Mouse (Mus musculus): ENCODE results near the gene P2rx4. TPM values are rescaled to one million over a fixed set of nuclear protein-coding genes. Genes with fewer than 3 reads are reported as not detected.
A peak's percentile ranks its signal among the peaks of the same experiment; 100 is the strongest.
"Not testable (repeated sequence)": the region's sequence is repeated elsewhere in the genome, so short reads cannot be mapped to it uniquely, and the experiment has no call there.

Gene P2rx4
- 16.0 and 19.2 TPM in 2 replicates for polyA plus RNA-seq (2015; fragmentation: Nextera tagmentation; extraction: Ambion mirVana)

- WGBS: 2% methylated on average over 64 of the region's 66 CpGs
- peak; percentile 90 for ATAC-seq (ENCODE audit: low read depth)
- Histone ChIP-seq H3K27ac (replicated peaks) (peak within 1 kb of the TSS; percentile 91), H3K9ac (peak within 1 kb of the TSS; percentile 87), H3K27me3 (no peaks in the 10 kb centered on the region), H3K9me3 (no peaks in the 10 kb centered on the region), H3K4me2 (peak within 1 kb of the TSS; percentile 83), H3K36me3 (no peaks in the 10 kb centered on the region), H3K4me3 (peak within 1 kb of the TSS; percentile 70), H3K4me1 (replicated peaks) (peaks cover 20% of the 10 kb centered on the region)
These were observed at the start of gene P2rx4 for GRCm38 (mm10) chr5:122707276-122708181. P2rx4 (plus strand) TSS chr5:122707544.

GRCm38 (mm10) chr5:122662501-122662900 lies 44.8 kb upstream of the P2rx4 start:
- Histone ChIP-seq H3K9me3 (no peaks in the 10 kb centered on the region), H3K9ac (no peak overlapping the region), H3K4me2 (no peak overlapping the region), H3K4me3 (no peak overlapping the region), H3K27ac (replicated peaks) (no peak overlapping the region), H3K27me3 (no peaks in the 10 kb centered on the region), H3K36me3 (no peaks in the 10 kb centered on the region), H3K4me1 (replicated peaks) (no peaks in the 10 kb centered on the region)
- 95% methylated on average over 6 of the region's 6 CpGs for WGBS
- ATAC-seq (ENCODE audit: low read depth): no peak

- no peaks in the 10 kb centered on the region for H3K27me3 ChIP-seq
- H3K4me2 ChIP-seq: no peak overlapping the region
- WGBS: 63% methylated on average over 5 of the region's 5 CpGs
- peaks cover 5% of the 10 kb centered on the region for H3K4me1 ChIP-seq (replicated peaks)
- no peaks in the 10 kb centered on the region for H3K36me3 ChIP-seq
- no peaks in the 10 kb centered on the region for H3K9me3 ChIP-seq
- H3K27ac ChIP-seq (replicated peaks): no peak overlapping the region
- H3K9ac ChIP-seq: no peak overlapping the region
- ATAC-seq (ENCODE audit: low read depth): no peak
- H3K4me3 ChIP-seq: no peak overlapping the region
These were observed 42.3 kb upstream of the P2rx4 start for GRCm38 (mm10) chr5:122665036-122665435.

- Histone ChIP-seq H3K27me3 (no peaks in the 10 kb centered on the region), H3K27ac (replicated peaks) (no peak overlapping the region), H3K4me3 (no peak overlapping the region), H3K4me2 (no peak overlapping the region), H3K36me3 (no peaks in the 10 kb centered on the region), H3K4me1 (replicated peaks) (peaks cover 11% of the 10 kb centered on the region), H3K9me3 (no peaks in the 10 kb centered on the region), H3K9ac (no peak overlapping the region)
- no peak for ATAC-seq (ENCODE audit: low read depth)
- WGBS: 78% methylated on average over 15 of the region's 15 CpGs
These were observed 38.1 kb upstream of the P2rx4 start for GRCm38 (mm10) chr5:122668981-122669897.

- not testable (repeated sequence) for H3K9me3 ChIP-seq; H3K4me2 ChIP-seq; H3K9ac ChIP-seq; ATAC-seq (ENCODE audit: low read depth); H3K36me3 ChIP-seq; H3K27me3 ChIP-seq; H3K4me3 ChIP-seq; H3K27ac ChIP-seq (replicated peaks)
- WGBS: 82% methylated on average over 7 of the region's 7 CpGs
- H3K4me1 ChIP-seq (replicated peaks): peaks cover 11% of the 10 kb centered on the region
These were observed 35.7 kb upstream of the P2rx4 start for GRCm38 (mm10) chr5:122671641-122672040.

- WGBS: 92% methylated on average over 5 of the region's 5 CpGs
- Histone ChIP-seq H3K27me3 (no peaks in the 10 kb centered on the region), H3K36me3 (no peaks in the 10 kb centered on the region), H3K4me2 (no peak overlapping the region), H3K4me3 (no peak overlapping the region), H3K9ac (no peak overlapping the region), H3K9me3 (no peaks in the 10 kb centered on the region), H3K4me1 (replicated peaks) (peaks cover 11% of the 10 kb centered on the region), H3K27ac (replicated peaks) (no peak overlapping the region)
- ATAC-seq (ENCODE audit: low read depth): no peak
These were observed 35.0 kb upstream of the P2rx4 start for GRCm38 (mm10) chr5:122672298-122672697.

- no peak overlapping the region for H3K27ac ChIP-seq (replicated peaks)
- no peak overlapping the region for H3K9ac ChIP-seq
- H3K36me3 ChIP-seq: no peaks in the 10 kb centered on the region
- no peak for ATAC-seq (ENCODE audit: low read depth)
- H3K27me3 ChIP-seq: no peaks in the 10 kb centered on the region
- no peak overlapping the region for H3K4me2 ChIP-seq
- 56% methylated on average over 8 of the region's 8 CpGs for WGBS
- H3K4me1 ChIP-seq (replicated peaks): peaks cover 6% of the 10 kb centered on the region
- H3K9me3 ChIP-seq: no peaks in the 10 kb centered on the region
- no peak overlapping the region for H3K4me3 ChIP-seq
These were observed 31.3 kb upstream of the P2rx4 start for GRCm38 (mm10) chr5:122676002-122676401.

- Histone ChIP-seq H3K36me3 (no peaks in the 10 kb centered on the region), H3K27ac (replicated peaks) (no peak overlapping the region)
- 94% methylated on average over 9 of the region's 9 CpGs for WGBS
These were observed 29.4 kb upstream of the P2rx4 start for GRCm38 (mm10) chr5:122677983-122678382.

GRCm38 (mm10) chr5:122679881-122680280 lies 27.5 kb upstream of the P2rx4 start:
- no peak overlapping the region for H3K27ac ChIP-seq (replicated peaks)
- no peak for ATAC-seq (ENCODE audit: low read depth)
- WGBS: 88% methylated on average over 8 of the region's 8 CpGs
- H3K36me3 ChIP-seq: no peaks in the 10 kb centered on the region
- no peak overlapping the region for H3K4me2 ChIP-seq
- no peaks in the 10 kb centered on the region for H3K9me3 ChIP-seq
- H3K4me1 ChIP-seq (replicated peaks): no peaks in the 10 kb centered on the region
- no peak overlapping the region for H3K9ac ChIP-seq
- no peaks in the 10 kb centered on the region for H3K27me3 ChIP-seq
- no peak overlapping the region for H3K4me3 ChIP-seq

More at GRCm38 (mm10) chr5:122677983-122678382, 29.4 kb upstream of the P2rx4 start:
- Histone ChIP-seq H3K4me1 (replicated peaks) (peaks cover 6% of the 10 kb centered on the region), H3K9ac (no peak overlapping the region), H3K4me2 (no peak overlapping the region), H3K9me3 (no peaks in the 10 kb centered on the region), H3K27me3 (no peaks in the 10 kb centered on the region), H3K4me3 (no peak overlapping the region)
- no peak for ATAC-seq (ENCODE audit: low read depth)

- no peak overlapping the region for H3K9ac ChIP-seq
- no peaks in the 10 kb centered on the region for H3K36me3 ChIP-seq
- 86% methylated on average over 12 of the region's 12 CpGs for WGBS
- H3K4me1 ChIP-seq (replicated peaks): no peaks in the 10 kb centered on the region
- no peak for ATAC-seq (ENCODE audit: low read depth)
- H3K27ac ChIP-seq (replicated peaks): no peak overlapping the region
- no peaks in the 10 kb centered on the region for H3K9me3 ChIP-seq
- H3K27me3 ChIP-seq: no peaks in the 10 kb centered on the region
- H3K4me3 ChIP-seq: no peak overlapping the region
- no peak overlapping the region for H3K4me2 ChIP-seq
These were observed 26.1 kb upstream of the P2rx4 start for GRCm38 (mm10) chr5:122681276-122681675.

GRCm38 (mm10) chr5:122683926-122684325 lies 23.4 kb upstream of the P2rx4 start:
- no peak overlapping the region for H3K4me3 ChIP-seq
- H3K27ac ChIP-seq (replicated peaks): no peak overlapping the region
- H3K4me1 ChIP-seq (replicated peaks): no peaks in the 10 kb centered on the region
- no peaks in the 10 kb centered on the region for H3K9me3 ChIP-seq
- H3K4me2 ChIP-seq: no peak overlapping the region
- ATAC-seq (ENCODE audit: low read depth): no peak
- WGBS: 83% methylated on average over 10 of the region's 10 CpGs
- H3K9ac ChIP-seq: no peak overlapping the region
- H3K36me3 ChIP-seq: no peaks in the 10 kb centered on the region
- H3K27me3 ChIP-seq: no peaks in the 10 kb centered on the region

- no peak overlapping the region for H3K4me2 ChIP-seq
- H3K4me1 ChIP-seq (replicated peaks): no peaks in the 10 kb centered on the region
- H3K4me3 ChIP-seq: no peak overlapping the region
- H3K9ac ChIP-seq: no peak overlapping the region
- 79% methylated on average over 4 of the region's 4 CpGs for WGBS
- ATAC-seq (ENCODE audit: low read depth): no peak
- H3K27me3 ChIP-seq: no peaks in the 10 kb centered on the region
- H3K9me3 ChIP-seq: no peaks in the 10 kb centered on the region
- no peaks in the 10 kb centered on the region for H3K36me3 ChIP-seq
- H3K27ac ChIP-seq (replicated peaks): no peak overlapping the region
These were observed 20.0 kb upstream of the P2rx4 start for GRCm38 (mm10) chr5:122687391-122687790.

Measured in neural tube, embryonic 13.5 days (tissue).